Mouse (Mus musculus) small intestine, adult 10 weeks (tissue): ENCODE measurements around the gene Ubqln4. TPM values are rescaled to one million over a fixed set of nuclear protein-coding genes. Genes with fewer than 3 reads are reported as not detected.

Experiments used
- polyA plus RNA-seq: library from polyadenylated mRNA; stranded (reverse); fragments of 350-450 nt; fragmentation: Illumina TruSeq; extraction: RNeasy Lipid Tissue Mini Kit (QIAGEN cat#74804); gene quantifications from one replicate; pipeline ENCODE4 v1.2.3, GENCODE M21; 2014; ENCODE audit warnings: low replicate concordance

The Ubqln4 gene
- polyA plus RNA-seq: 12.7 TPM

GRCm38 (mm10) chr3:88553525-88553879, at the start of gene Ubqln4:
Ubqln4 (plus strand) TSS chr3:88553758.

DNA sequence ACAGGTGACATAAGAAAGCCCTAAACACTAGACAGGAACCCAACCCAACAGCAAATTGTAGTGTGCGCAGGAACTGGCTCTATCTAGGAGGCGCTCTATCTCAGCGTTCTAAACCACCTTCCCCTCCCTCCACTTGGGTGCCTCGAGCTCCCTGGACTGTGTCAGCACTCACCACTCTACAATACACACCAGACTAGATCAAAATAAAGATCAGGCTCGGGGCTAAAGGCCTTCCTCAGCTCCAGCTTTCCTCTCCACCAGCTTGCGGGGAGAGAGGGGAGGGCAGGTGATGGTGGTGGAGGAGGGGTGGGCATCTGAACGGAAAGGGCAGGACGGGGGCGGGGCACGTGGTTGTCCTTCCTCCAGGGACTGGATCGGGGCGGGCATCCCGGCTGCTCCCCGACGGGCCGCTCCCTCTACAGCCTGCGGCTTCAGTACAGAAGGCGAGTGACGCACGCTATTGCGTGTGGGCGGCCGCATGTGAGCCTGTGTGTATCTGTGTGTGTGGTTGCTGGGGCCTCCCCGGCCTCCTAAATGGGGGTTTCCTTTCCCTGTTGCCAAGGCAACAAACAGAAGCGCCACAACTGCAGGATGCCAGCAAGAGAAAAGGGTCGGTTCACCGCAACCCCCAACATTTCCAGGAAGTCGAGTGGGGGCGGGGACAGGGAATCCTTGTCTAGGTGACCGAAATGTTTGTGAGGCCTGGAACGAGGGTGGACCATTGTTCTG, 43.7 kb upstream of the Ubqln4 start, which contains the start of gene Lmna:
Gene Lmna (minus strand): TSS at position 265 of the 729 bp plus-strand sequence.

DNA sequence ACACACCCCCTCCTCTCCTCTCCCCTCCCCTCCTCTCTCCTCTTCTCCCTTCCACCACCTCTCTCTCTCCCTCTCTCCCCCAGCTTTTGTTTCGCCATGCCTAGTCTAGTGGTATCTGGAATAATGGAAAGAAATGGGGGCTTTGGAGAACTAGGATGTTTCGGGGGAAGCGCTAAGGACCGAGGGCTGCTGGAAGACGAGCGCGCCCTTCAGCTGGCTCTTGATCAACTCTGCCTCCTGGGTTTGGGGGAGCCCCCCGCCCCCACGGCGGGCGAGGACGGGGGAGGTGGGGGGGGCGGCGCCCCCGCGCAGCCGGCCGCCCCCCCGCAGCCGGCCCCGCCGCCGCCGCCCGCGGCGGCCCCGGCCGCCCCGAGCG, 21.3 kb upstream of the Ubqln4 start, which contains the start of gene Mex3a:
Gene Mex3a (plus strand): TSS at position 97 of the 376 bp plus-strand sequence.

GRCm38 (mm10) chr3:88548180-88548917, 5.2 kb upstream of the Ubqln4 start, which contains the start of gene Rab25:
Rab25 (minus strand) TSS chr3:88548300.

GRCm38 (mm10) chr3:88552676-88553524, 658 bp upstream of the Ubqln4 start, which contains the start of gene Lamtor2:
Lamtor2 (minus strand) TSS chr3:88553074.

GRCm38 (mm10) chr3:88575540-88575939, 22.0 kb downstream of the Ubqln4 start, which contains the start of gene Ssr2:
Ssr2 (plus strand) TSS chr3:88575876.

DNA sequence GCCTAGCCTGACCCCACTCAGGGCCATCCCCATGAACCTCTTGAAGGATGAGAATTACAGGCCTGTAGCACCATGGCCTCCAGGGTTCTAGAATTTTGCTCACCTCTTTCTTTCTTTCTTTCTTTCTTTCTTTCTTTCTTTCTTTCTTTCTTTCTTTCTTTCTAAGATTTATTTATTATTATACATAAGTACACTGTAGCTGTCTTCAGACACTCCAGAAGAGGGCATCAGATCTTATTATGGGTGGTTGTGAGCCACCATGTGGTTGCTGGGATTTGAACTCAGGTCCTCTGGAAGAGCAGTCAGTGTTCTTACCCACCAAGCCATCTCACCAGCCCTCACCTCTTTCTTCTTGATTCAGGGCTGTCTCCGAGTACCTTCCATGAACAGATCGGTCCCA, 52.1 kb downstream of the Ubqln4 start, which contains the start of gene Arhgef2:
Gene Arhgef2 (plus strand): TSS at position 301 of the 400 bp plus-strand sequence.

Other genes starting within 250 kb of the Ubqln4 start
- 1.4 TPM for gene Glmp, start 228.7 kb upstream of the Ubqln4 start, polyA plus RNA-seq
- 1.3 TPM for gene Tmem79, start 217.6 kb upstream of the Ubqln4 start, polyA plus RNA-seq
- gene Smg5, start 217.5 kb upstream of the Ubqln4 start, polyA plus RNA-seq: 16.8 TPM
- gene Paqr6, start 189.2 kb upstream of the Ubqln4 start, polyA plus RNA-seq: not detected
- not detected for gene Bglap3, start 181.0 kb upstream of the Ubqln4 start, polyA plus RNA-seq
- gene Bglap2, start 175.1 kb upstream of the Ubqln4 start, polyA plus RNA-seq: not detected
- gene Bglap, start 169.3 kb upstream of the Ubqln4 start, polyA plus RNA-seq: not detected
- gene Pmf1, start 143.4 kb upstream of the Ubqln4 start, polyA plus RNA-seq: 3.2 TPM
- gene Slc25a44, start 128.6 kb upstream of the Ubqln4 start, polyA plus RNA-seq: 17.2 TPM
- gene Sema4a, start 92.6 kb upstream of the Ubqln4 start, polyA plus RNA-seq: 95.3 TPM
- gene Lmna, start 43.8 kb upstream of the Ubqln4 start, polyA plus RNA-seq: 3.3 TPM
- gene Mex3a, start 21.4 kb upstream of the Ubqln4 start, polyA plus RNA-seq: 0.37 TPM
- gene Rab25, start 5.5 kb upstream of the Ubqln4 start, polyA plus RNA-seq: 4.3 TPM
- 2.2 TPM for gene Lamtor2, start 684 bp upstream of the Ubqln4 start, polyA plus RNA-seq
- gene Ssr2, start 22.1 kb downstream of the Ubqln4 start, polyA plus RNA-seq: 19.5 TPM
- gene Arhgef2, start 52.2 kb downstream of the Ubqln4 start, polyA plus RNA-seq: 17.8 TPM
- not detected for gene Rxfp4, start 99.4 kb downstream of the Ubqln4 start, polyA plus RNA-seq
- gene Khdc4, start 132.0 kb downstream of the Ubqln4 start, polyA plus RNA-seq: 73.0 TPM
- 4.8 TPM for gene Rit1, start 163.1 kb downstream of the Ubqln4 start, polyA plus RNA-seq
- 5.4 TPM for gene Syt11, start 221.4 kb downstream of the Ubqln4 start, polyA plus RNA-seq